Mouse (Mus musculus) liver, embryonic 16.5 days (tissue): ENCODE data around the gene Evi5. TPM values are rescaled to one million over a fixed set of nuclear protein-coding genes. Genes with fewer than 3 reads are reported as not detected.

Experiments used
- ATAC-seq: fragments of 200-750 bp; cut with Nextera tagmentation; 2 replicates; pipeline ENCODE4 v1.8.0; 2017; ENCODE audit warnings: low read depth, mild to moderate bottlenecking, moderate number of reproducible peaks, moderate library complexity
- H3K27ac ChIP-seq: fragments of 300-500 bp; sonication (generic); 2 replicates; pipeline ENCODE4 v1.5.1; 2014; ENCODE audit warnings: mild to moderate bottlenecking, low read length
- H3K27me3 ChIP-seq: fragments of 300-500 bp; sonication (generic); 2 replicates; pipeline ENCODE4 v1.6.1; 2014; ENCODE audit warnings: low read depth, low read length, mixed read lengths; ENCODE audit not compliant: control insufficient read depth, insufficient read depth
- H3K36me3 ChIP-seq: fragments of 300-500 bp; sonication (generic); 2 replicates; pipeline ENCODE4 v1.6.1; 2014; ENCODE audit warnings: mild to moderate bottlenecking; ENCODE audit not compliant: control insufficient read depth, insufficient read depth
- H3K4me1 ChIP-seq: fragments of 300-500 bp; sonication (generic); 2 replicates; pipeline ENCODE4 v1.6.1; 2014; ENCODE audit warnings: low read depth, low read length, mixed read lengths; ENCODE audit not compliant: control insufficient read depth
- H3K4me2 ChIP-seq: fragments of 300-500 bp; sonication (generic); 2 replicates; pipeline ENCODE4 v1.6.1; 2014; ENCODE audit warnings: low read depth, low read length, mixed read lengths
- H3K4me3 ChIP-seq: fragments of 300-500 bp; sonication (generic); 2 replicates; pipeline ENCODE4 v1.5.1; 2014; ENCODE audit warnings: low read depth, mild to moderate bottlenecking, low read length
- H3K9ac ChIP-seq: fragments of 300-500 bp; sonication (generic); 2 replicates; pipeline ENCODE4 v1.6.1; 2014; ENCODE audit warnings: low read depth, low read length
- H3K9me3 ChIP-seq: fragments of 300-500 bp; sonication (generic); replicated peaks from 2 replicates; pipeline ENCODE4 v1.6.1; 2016; ENCODE audit warnings: low read length; ENCODE audit not compliant: control insufficient read depth
- WGBS: fragments of 180-500 bp; shearing (Covaris S2); extraction: QIAGEN DNeasy Blood & Tissue Kit; methylation state at CpG from one replicate; pipeline ENCODE4 v1.1.7; 2014; ENCODE audit not compliant: insufficient replicate concordance; 5-methylcytosine and 5-hydroxymethylcytosine counted together
- polyA plus RNA-seq: library from polyadenylated mRNA; unstranded; fragments of >200 nt; fragmentation: Nextera tagmentation; extraction: Ambion mirVana; gene quantifications from 2 replicates; pipeline ENCODE4 v1.2.1, GENCODE M21; 2015

The Evi5 gene
- polyA plus RNA-seq, 1 experiment from 2014 or later = 57.8 TPM

GRCm38 (mm10) chr5:107801234-107801633, 73.7 kb downstream of the Evi5 start:
- H3K4me1 ChIP-seq = no peaks in the 10 kb centered on the region
- no peaks in the 10 kb centered on the region for H3K9me3 ChIP-seq
- H3K4me2 ChIP-seq = no peak overlapping the region
- peaks cover 19% of the 10 kb centered on the region for H3K36me3 ChIP-seq
- no peak overlapping the region for H3K4me3 ChIP-seq
- 80% methylated on average over 2 of the region's 2 CpGs for WGBS
- no peak overlapping the region for H3K9ac ChIP-seq
- no peaks in the 10 kb centered on the region for H3K27me3 ChIP-seq
- H3K27ac ChIP-seq = no peak overlapping the region
- ATAC-seq = no peak

DNA sequence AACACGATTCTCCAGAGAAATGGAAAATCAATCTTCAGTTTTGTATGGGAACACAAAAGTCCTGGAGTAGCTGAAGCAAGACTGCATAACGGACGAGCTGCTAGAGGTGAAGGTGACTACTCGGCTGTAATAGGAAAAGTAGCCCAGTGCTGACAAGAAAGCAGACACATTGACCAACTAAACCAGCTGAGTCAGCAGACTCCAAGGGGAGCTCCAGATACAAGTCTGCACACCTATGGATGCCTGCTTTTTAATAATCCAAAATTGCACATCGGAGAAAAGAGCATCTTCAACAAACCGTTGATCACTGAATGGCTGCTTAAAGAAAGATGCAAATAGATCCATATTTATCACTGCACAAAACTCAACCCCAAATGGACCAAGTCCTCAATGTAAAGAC, 76.6 kb downstream of the Evi5 start:
- H3K9ac ChIP-seq = no peak overlapping the region
- H3K27ac ChIP-seq = no peak overlapping the region
- H3K27me3 ChIP-seq = no peaks in the 10 kb centered on the region
- WGBS = 88% methylated on average over 6 of the region's 6 CpGs
- H3K4me2 ChIP-seq = no peak overlapping the region
- no peaks in the 10 kb centered on the region for H3K9me3 ChIP-seq
- no peak for ATAC-seq
- no peaks in the 10 kb centered on the region; the same call in 1 of the 2 replicates for H3K4me1 ChIP-seq
- H3K36me3 ChIP-seq = peaks cover 31% of the 10 kb centered on the region
- no peak overlapping the region for H3K4me3 ChIP-seq

- Histone ChIP-seq H3K9me3 (no peaks in the 10 kb centered on the region), H3K4me2 (no peak overlapping the region), H3K36me3 (peaks cover 42% of the 10 kb centered on the region), H3K27me3 (no peaks in the 10 kb centered on the region), H3K9ac (no peak overlapping the region), H3K4me3 (no peak overlapping the region), H3K4me1 (no peaks in the 10 kb centered on the region; the same call in 1 of the 2 replicates), H3K27ac (no peak overlapping the region)
- 29% methylated on average over 2 of the region's 2 CpGs for WGBS
- ATAC-seq = no peak
Observed at GRCm38 (mm10) chr5:107793927-107794326, 81.0 kb downstream of the Evi5 start.

DNA sequence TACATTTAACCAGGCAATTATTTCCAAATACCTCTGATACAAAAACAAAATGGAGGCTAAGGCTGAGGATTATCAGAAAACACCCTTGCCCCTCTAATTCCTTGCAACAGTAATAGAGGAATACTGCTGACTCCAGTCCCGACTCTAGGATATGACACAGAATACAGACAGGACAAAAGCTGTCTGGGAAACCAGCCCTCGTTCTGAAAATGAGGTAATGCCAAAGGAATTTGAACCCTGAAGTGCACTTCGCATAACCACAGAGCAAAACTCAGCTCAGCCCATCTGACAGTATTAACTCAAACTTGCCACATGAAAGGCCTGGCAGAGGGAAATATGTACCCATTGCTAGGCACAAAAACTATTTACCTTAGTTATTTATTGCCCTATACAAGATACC, 81.6 kb downstream of the Evi5 start:
- no peaks in the 10 kb centered on the region for H3K9me3 ChIP-seq
- H3K9ac ChIP-seq = no peak overlapping the region
- WGBS = 56% methylated on average over 3 of the region's 3 CpGs
- peak; percentile 16; the same call in 1 of the 2 replicates for ATAC-seq
- H3K4me2 ChIP-seq = no peak overlapping the region
- no peak overlapping the region for H3K27ac ChIP-seq
- no peak overlapping the region for H3K4me3 ChIP-seq
- H3K4me1 ChIP-seq = no peaks in the 10 kb centered on the region; the same call in 1 of the 2 replicates
- H3K27me3 ChIP-seq = no peaks in the 10 kb centered on the region
- H3K36me3 ChIP-seq = peaks cover 43% of the 10 kb centered on the region

GRCm38 (mm10) chr5:107792516-107792915, 82.4 kb downstream of the Evi5 start:
- Histone ChIP-seq H3K27ac (no peak overlapping the region), H3K4me3 (no peak overlapping the region), H3K9ac (no peak overlapping the region), H3K36me3 (peaks cover 45% of the 10 kb centered on the region), H3K4me1 (no peaks in the 10 kb centered on the region; the same call in 1 of the 2 replicates), H3K27me3 (no peaks in the 10 kb centered on the region), H3K4me2 (no peak overlapping the region), H3K9me3 (no peaks in the 10 kb centered on the region)
- WGBS = 86% methylated on average over 3 of the region's 3 CpGs
- ATAC-seq = no peak

- no peaks in the 10 kb centered on the region; the same call in 1 of the 2 replicates for H3K4me1 ChIP-seq
- H3K27me3 ChIP-seq = no peaks in the 10 kb centered on the region
- H3K4me2 ChIP-seq = no peak overlapping the region
- peak; percentile 63; the same call in 1 of the 2 replicates for ATAC-seq
- H3K9ac ChIP-seq = no peak overlapping the region
- no peaks in the 10 kb centered on the region for H3K9me3 ChIP-seq
- 52% methylated on average over 2 of the region's 2 CpGs for WGBS
- H3K4me3 ChIP-seq = no peak overlapping the region
- no peak overlapping the region for H3K27ac ChIP-seq
- peaks cover 46% of the 10 kb centered on the region for H3K36me3 ChIP-seq
Observed at GRCm38 (mm10) chr5:107791966-107792365, 82.9 kb downstream of the Evi5 start.

- Histone ChIP-seq H3K4me3 (no peak overlapping the region), H3K27me3 (no peaks in the 10 kb centered on the region), H3K4me2 (no peak overlapping the region), H3K27ac (no peak overlapping the region), H3K36me3 (peaks cover 43% of the 10 kb centered on the region), H3K9ac (no peak overlapping the region), H3K4me1 (no peaks in the 10 kb centered on the region; the same call in 1 of the 2 replicates), H3K9me3 (no peaks in the 10 kb centered on the region)
- 74% methylated on average over 5 of the region's 5 CpGs for WGBS
- no peak for ATAC-seq
Observed at GRCm38 (mm10) chr5:107789492-107789891, 85.4 kb downstream of the Evi5 start.

- ATAC-seq = no peak
- Histone ChIP-seq H3K27ac (no peak overlapping the region), H3K36me3 (peaks cover 41% of the 10 kb centered on the region), H3K4me3 (no peak overlapping the region), H3K9me3 (no peaks in the 10 kb centered on the region), H3K4me2 (no peak overlapping the region), H3K4me1 (no peaks in the 10 kb centered on the region), H3K9ac (no peak overlapping the region), H3K27me3 (no peaks in the 10 kb centered on the region)
- 59% methylated on average over 7 of the region's 7 CpGs for WGBS
Observed at GRCm38 (mm10) chr5:107787682-107788443, 87.0 kb downstream of the Evi5 start.

DNA sequence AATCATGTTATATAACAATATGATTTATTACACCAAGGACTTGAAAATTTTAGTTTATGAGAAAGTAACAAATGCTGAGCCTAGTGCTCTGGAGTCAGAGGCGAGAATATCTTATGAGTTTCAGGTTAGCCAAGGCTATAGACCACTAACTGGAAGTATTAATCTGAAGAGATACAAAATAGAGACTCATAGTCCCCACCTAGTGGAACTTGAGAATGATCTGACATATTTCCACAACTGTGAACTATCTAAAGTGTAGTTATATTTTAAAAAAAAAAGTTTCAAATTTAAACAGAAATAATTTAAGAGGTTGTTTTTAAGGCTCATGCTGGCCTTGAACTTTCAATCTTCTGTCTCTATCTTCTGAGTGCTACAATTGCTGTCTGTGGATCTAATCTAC, 92.5 kb downstream of the Evi5 start:
- Histone ChIP-seq H3K36me3 (peaks cover 31% of the 10 kb centered on the region), H3K4me1 (no peaks in the 10 kb centered on the region)
- ATAC-seq = no peak

More for the DNA sequence above, 92.5 kb downstream of the Evi5 start:
- H3K27me3 ChIP-seq = no peaks in the 10 kb centered on the region
- H3K27ac ChIP-seq = no peak overlapping the region
- H3K9ac ChIP-seq = no peak overlapping the region
- H3K4me3 ChIP-seq = no peak overlapping the region
- H3K4me2 ChIP-seq = no peak overlapping the region
- 92% methylated on average over 1 of the region's 1 CpGs for WGBS
- H3K9me3 ChIP-seq = no peaks in the 10 kb centered on the region
